Mouse (Mus musculus): ENCODE data around the gene Slc35d2. TPM values are rescaled to one million over a fixed set of nuclear protein-coding genes. Genes with fewer than 3 reads are reported as not detected.

The Slc35d2 gene
- polyA plus RNA-seq (2015; fragmentation: Nextera tagmentation; extraction: Ambion mirVana) = 7.7 and 10.1 TPM in 2 replicates

GRCm38 (mm10) chr13:64128858-64129615, at the start of gene Slc35d2:
TSS of gene Slc35d2 (minus strand) at chr13:64129368.

GRCm38 (mm10) chr13:64161548-64161915, 32.4 kb upstream of the Slc35d2 start, which contains the start of gene Habp4:
TSS of gene Habp4 (plus strand) at chr13:64161824.

GRCm38 (mm10) chr13:64153083-64153682, 24.0 kb upstream of the Slc35d2 start, which contains the start of gene Zfp367:
TSS of gene Zfp367 (minus strand) at chr13:64153202.

GRCm38 (mm10) chr13:64089130-64089529, 40.0 kb downstream of the Slc35d2 start, which contains the start of gene Hsd17b3:
TSS of gene Hsd17b3 (minus strand) at chr13:64089230.

Other genes with a start within 250 kb of the Slc35d2 start
- not detected in 2 replicates for gene Hsd17b3, start 40.1 kb downstream of the Slc35d2 start, polyA plus RNA-seq (2015; fragmentation: Nextera tagmentation; extraction: Ambion mirVana)
- gene Zfp367, start 23.8 kb upstream of the Slc35d2 start, polyA plus RNA-seq (2015; fragmentation: Nextera tagmentation; extraction: Ambion mirVana) = 10.7 and 14.8 TPM in 2 replicates
- gene Habp4, start 32.5 kb upstream of the Slc35d2 start, polyA plus RNA-seq (2015; fragmentation: Nextera tagmentation; extraction: Ambion mirVana) = 15.1 and 15.7 TPM in 2 replicates
- gene Cdc14b, start 145.9 kb upstream of the Slc35d2 start, polyA plus RNA-seq (2015; fragmentation: Nextera tagmentation; extraction: Ambion mirVana) = 2.3 and 2.7 TPM in 2 replicates
- gene Aaed1, start 183.3 kb upstream of the Slc35d2 start, polyA plus RNA-seq (2015; fragmentation: Nextera tagmentation; extraction: Ambion mirVana) = 50.5 and 54.8 TPM in 2 replicates
- gene Ctsl, start 241.5 kb upstream of the Slc35d2 start, polyA plus RNA-seq (2015; fragmentation: Nextera tagmentation; extraction: Ambion mirVana) = 226 and 239 TPM in 2 replicates